Mouse (Mus musculus) heart, postnatal 0 days (tissue): ENCODE data around the gene Lingo2. TPM values are rescaled to one million over a fixed set of nuclear protein-coding genes. Genes with fewer than 3 reads are reported as not detected.

Source experiments
- ATAC-seq: fragments of 200-750 bp; cut with Nextera tagmentation; 2 replicates; pipeline ENCODE4 v1.8.0; 2017; ENCODE audit warnings: low read depth, moderate number of reproducible peaks, moderate library complexity; ENCODE audit not compliant: insufficient read depth
- DNase-seq: peaks from one replicate; pipeline ENCODE4 v3.0.0-alpha.2; 2016; ENCODE audit warnings: low spot score
- H3K27ac ChIP-seq: fragments of 300-500 bp; sonication (generic); 2 replicates; pipeline ENCODE4 v1.5.1; 2014; ENCODE audit warnings: low read depth, mild to moderate bottlenecking
- H3K27me3 ChIP-seq: fragments of 300-500 bp; sonication (generic); 2 replicates; pipeline ENCODE4 v1.6.1; 2014; ENCODE audit warnings: low read length, mixed read lengths; ENCODE audit not compliant: control insufficient read depth, insufficient read depth
- H3K36me3 ChIP-seq: fragments of 300-500 bp; sonication (generic); replicated peaks from 2 replicates; pipeline ENCODE4 v1.6.1; 2014; ENCODE audit warnings: low read length, mixed read lengths; ENCODE audit not compliant: control insufficient read depth, insufficient read depth
- H3K4me1 ChIP-seq: fragments of 300-500 bp; sonication (generic); 2 replicates; pipeline ENCODE4 v1.6.1; 2014; ENCODE audit warnings: antibody characterized with exemption; ENCODE audit not compliant: control insufficient read depth, insufficient read depth
- H3K4me2 ChIP-seq: fragments of 300-500 bp; sonication (generic); 2 replicates; pipeline ENCODE4 v1.6.1; 2014; ENCODE audit warnings: low read depth, mild to moderate bottlenecking, low read length, moderate library complexity
- H3K4me3 ChIP-seq: fragments of 300-500 bp; sonication (generic); 2 replicates; pipeline ENCODE4 v1.5.1; 2014; ENCODE audit warnings: low read depth, low read length
- H3K9ac ChIP-seq: fragments of 300-500 bp; sonication (generic); replicated peaks from 2 replicates; pipeline ENCODE4 v1.6.1; 2014; ENCODE audit warnings: low read depth, low read length, mixed read lengths
- H3K9me3 ChIP-seq: fragments of 300-500 bp; sonication (generic); replicated peaks from 2 replicates; pipeline ENCODE4 v1.6.1; 2016; ENCODE audit warnings: low read length; ENCODE audit not compliant: control insufficient read depth
- CTCF ChIP-seq: IDR thresholded peaks from 2 replicates; pipeline ENCODE4 v1.5.1; 2016; ENCODE audit warnings: antibody characterized with exemption, control low read depth, low read depth
- EP300 ChIP-seq: IDR thresholded peaks from 2 replicates; pipeline ENCODE4 v1.6.1; 2016; ENCODE audit warnings: antibody characterized with exemption, low read depth
- whole genome bisulfite sequencing: fragments of 180-500 bp; shearing (Covaris S2); extraction: QIAGEN DNeasy Blood & Tissue Kit; methylation state at CpG from one replicate; pipeline ENCODE4 v1.1.7; 2014; 5-methylcytosine and 5-hydroxymethylcytosine counted together
- polyA plus RNA-seq: library from polyadenylated mRNA; unstranded; fragments of >200 nt; fragmentation: Nextera tagmentation; extraction: Ambion mirVana; gene quantifications from 2 replicates; pipeline ENCODE4 v1.2.1, GENCODE M21; 2015
- total RNA-seq: library from RNA; depleted of rRNA; stranded (reverse); fragments of >200 nt; gene quantifications from 2 replicates; pipeline ENCODE4 v1.2.3, GENCODE M21; 2014; ENCODE audit warnings: low replicate concordance

Gene Lingo2
- total and polyA plus RNA-seq, 2 experiments from 2014 or later: 0.12 TPM; not detected in 1

- Histone ChIP-seq H3K4me3 (no peak overlapping the region), H3K4me1 (no peaks in the 10 kb centered on the region), H3K27ac (no peak overlapping the region), H3K9ac (no peak overlapping the region), H3K27me3 (no peaks in the 10 kb centered on the region), H3K9me3 (no peaks in the 10 kb centered on the region), H3K4me2 (no peak overlapping the region), H3K36me3 (no peaks in the 10 kb centered on the region)
- 56% methylated on average over 4 of the region's 4 CpGs for WGBS
- no peak for DNase-seq
- TF ChIP-seq EP300: no peak
- no peak for TF ChIP-seq CTCF
- ATAC-seq: no peak
These were observed 1017.4 kb downstream of the Lingo2 start for GRCm38 (mm10) chr4:35934056-35934661.

DNA sequence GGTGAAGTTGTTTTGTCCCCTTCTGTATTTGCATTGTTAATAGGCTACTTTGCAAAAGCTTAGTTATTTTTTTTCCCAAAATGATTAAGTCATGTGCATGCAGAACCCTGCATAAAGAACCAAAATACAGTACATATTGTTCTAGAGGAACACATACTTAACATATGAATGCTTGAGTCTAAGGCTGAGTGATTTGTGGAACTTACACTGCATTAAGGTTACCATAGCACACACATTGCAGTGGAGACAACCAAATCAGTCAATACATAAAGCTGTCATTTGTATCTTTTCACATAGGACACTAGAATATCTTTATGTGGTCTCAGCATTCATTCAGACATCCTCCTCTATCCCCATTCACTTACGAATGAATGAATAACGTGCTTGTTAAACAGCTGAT, 1023.8 kb downstream of the Lingo2 start:
- Histone ChIP-seq H3K4me3 (no peak overlapping the region), H3K27ac (no peak overlapping the region), H3K4me2 (no peak overlapping the region), H3K36me3 (no peaks in the 10 kb centered on the region), H3K27me3 (no peaks in the 10 kb centered on the region), H3K9me3 (no peaks in the 10 kb centered on the region), H3K9ac (no peak overlapping the region), H3K4me1 (no peaks in the 10 kb centered on the region)
- no peak for DNase-seq
- no peak for ATAC-seq
- WGBS: 57% methylated on average over 2 of the region's 2 CpGs
- TF ChIP-seq EP300 (no peak), CTCF (no peak)

- H3K4me2 ChIP-seq: no peak overlapping the region
- no peak for TF ChIP-seq EP300
- TF ChIP-seq CTCF: no peak
- WGBS: 74% methylated on average over 3 of the region's 3 CpGs
- no peak for DNase-seq
- no peak for ATAC-seq
- no peak overlapping the region for H3K4me3 ChIP-seq
- no peak overlapping the region for H3K9ac ChIP-seq
- H3K27ac ChIP-seq: no peak overlapping the region
- H3K36me3 ChIP-seq: no peaks in the 10 kb centered on the region
- H3K9me3 ChIP-seq: no peaks in the 10 kb centered on the region
- no peaks in the 10 kb centered on the region for H3K27me3 ChIP-seq
- no peaks in the 10 kb centered on the region for H3K4me1 ChIP-seq
These were observed 1034.1 kb downstream of the Lingo2 start for GRCm38 (mm10) chr4:35917453-35917852.

- 75% methylated on average over 1 of the region's 1 CpGs for WGBS
- H3K4me3 ChIP-seq: no peak overlapping the region
- H3K4me1 ChIP-seq: no peaks in the 10 kb centered on the region
- no peaks in the 10 kb centered on the region for H3K9me3 ChIP-seq
- no peak for DNase-seq
- TF ChIP-seq CTCF: no peak
- no peaks in the 10 kb centered on the region for H3K36me3 ChIP-seq
- no peak overlapping the region for H3K4me2 ChIP-seq
- no peak for ATAC-seq
- no peaks in the 10 kb centered on the region for H3K27me3 ChIP-seq
- no peak overlapping the region for H3K27ac ChIP-seq
- no peak overlapping the region for H3K9ac ChIP-seq
These were observed 1053.6 kb downstream of the Lingo2 start for GRCm38 (mm10) chr4:35897769-35898564.

DNA sequence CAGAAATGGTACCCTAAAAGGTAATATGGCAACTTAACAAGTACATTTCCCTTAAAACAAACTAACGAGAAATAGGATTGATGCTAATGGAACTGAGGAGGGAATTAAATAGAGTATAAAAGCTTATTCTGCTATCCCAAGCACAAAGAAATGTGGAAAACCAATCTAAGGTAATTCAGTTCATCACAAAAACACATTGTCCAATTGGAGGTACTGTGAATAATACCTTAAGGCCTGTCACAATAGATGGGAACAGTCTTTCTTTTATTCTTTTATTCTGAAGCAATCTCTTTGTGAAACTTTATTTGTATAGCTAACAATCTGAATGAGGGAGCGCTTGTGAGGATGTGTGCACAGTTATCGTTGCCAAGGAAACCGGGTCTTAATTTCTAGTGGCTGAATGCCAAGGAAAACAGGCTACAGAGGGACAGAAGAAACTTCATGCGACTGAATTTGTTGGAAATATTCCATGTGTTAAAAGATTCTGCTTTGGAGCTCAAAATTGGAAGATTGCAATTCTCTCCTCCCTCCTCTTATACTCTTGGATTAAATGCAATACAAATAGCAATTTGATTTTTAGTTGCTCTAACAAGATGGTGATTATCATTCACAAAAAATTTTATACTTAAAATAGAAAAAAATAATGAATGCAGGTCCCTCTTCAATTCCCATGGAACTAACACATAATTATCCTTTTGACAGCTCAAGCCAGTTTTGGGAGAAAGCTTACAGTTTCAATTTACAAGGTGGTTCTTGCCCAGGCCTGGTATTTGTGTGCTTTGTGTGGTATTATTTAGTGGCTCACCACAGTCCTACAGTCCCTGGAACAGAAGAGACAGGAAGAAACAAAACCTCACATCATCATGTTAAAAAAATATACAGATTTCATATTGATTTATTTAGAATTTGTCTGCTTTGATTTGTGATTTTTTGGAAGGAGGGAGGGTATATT, 1065.7 kb downstream of the Lingo2 start:
- H3K4me1 ChIP-seq: no peaks in the 10 kb centered on the region
- H3K27ac ChIP-seq: no peak overlapping the region
- H3K9ac ChIP-seq: no peak overlapping the region
- H3K36me3 ChIP-seq: no peaks in the 10 kb centered on the region
- ATAC-seq: no peak
- WGBS: 54% methylated on average over 5 of the region's 5 CpGs
- TF ChIP-seq EP300 (no peak), CTCF (no peak)
- DNase-seq: no peak
- H3K9me3 ChIP-seq: peaks cover 7% of the 10 kb centered on the region; the same call in 1 of the 2 replicates
- H3K4me2 ChIP-seq: no peak overlapping the region
- H3K4me3 ChIP-seq: no peak overlapping the region
- no peaks in the 10 kb centered on the region for H3K27me3 ChIP-seq
